Mouse (Mus musculus): ENCODE data around the gene Gtf2i. TPM values are rescaled to one million over a fixed set of nuclear protein-coding genes. Genes with fewer than 3 reads are reported as not detected.
A peak's percentile ranks its signal among the peaks of the same experiment; 100 is the strongest.

Gene Gtf2i
- polyA plus RNA-seq, 1 experiment from 2014 or later, result 108 TPM

DNA sequence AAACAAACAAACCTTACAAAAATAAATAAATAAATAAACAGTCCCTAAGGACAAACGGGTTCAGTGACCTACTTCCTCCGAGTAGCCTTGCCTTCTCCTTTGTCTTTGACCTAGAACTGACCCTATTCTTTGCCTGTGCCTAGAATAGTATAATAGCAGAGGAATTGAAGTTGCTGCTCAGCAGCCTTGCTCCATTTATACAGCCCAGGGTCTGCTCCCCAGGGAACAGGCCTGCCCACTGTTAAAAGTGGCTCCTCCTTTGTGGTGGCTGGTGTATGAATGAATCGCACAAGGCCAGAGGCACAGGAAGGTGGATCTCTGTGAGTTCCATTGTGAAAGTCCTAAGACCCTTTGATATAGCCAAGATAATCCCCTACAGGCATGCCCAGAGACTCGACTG lies 14.8 kb upstream of the Gtf2i start:
- DNase-seq (ENCODE audit: low spot score) (no peak), ATAC-seq (replicated peaks; ENCODE audit: low FRiP score) (no peak)
- H3K4me3 ChIP-seq (ENCODE audit: low read depth, low read length), result no peak overlapping the region
- H3K4me1 ChIP-seq (replicated peaks; ENCODE audit: control insufficient read depth, insufficient read depth, low read length), result peaks cover 18% of the 10 kb centered on the region
- no peak overlapping the region for H3K9ac ChIP-seq (ENCODE audit: low read depth, low read length)
- H3K36me3 ChIP-seq (ENCODE audit: control insufficient read depth, insufficient read depth, low read length), result no peaks in the 10 kb centered on the region
- 76% methylated on average over 4 of the region's 4 CpGs for WGBS
- H3K27me3 ChIP-seq (replicated peaks; ENCODE audit: control insufficient read depth, insufficient read depth, low read length), result no peaks in the 10 kb centered on the region
- no peak overlapping the region for H3K27ac ChIP-seq (ENCODE audit: low read depth, low read length)
- no peak overlapping the region for H3K4me2 ChIP-seq
- H3K9me3 ChIP-seq (ENCODE audit: control insufficient read depth, low read length), result no peaks in the 10 kb centered on the region

DNA sequence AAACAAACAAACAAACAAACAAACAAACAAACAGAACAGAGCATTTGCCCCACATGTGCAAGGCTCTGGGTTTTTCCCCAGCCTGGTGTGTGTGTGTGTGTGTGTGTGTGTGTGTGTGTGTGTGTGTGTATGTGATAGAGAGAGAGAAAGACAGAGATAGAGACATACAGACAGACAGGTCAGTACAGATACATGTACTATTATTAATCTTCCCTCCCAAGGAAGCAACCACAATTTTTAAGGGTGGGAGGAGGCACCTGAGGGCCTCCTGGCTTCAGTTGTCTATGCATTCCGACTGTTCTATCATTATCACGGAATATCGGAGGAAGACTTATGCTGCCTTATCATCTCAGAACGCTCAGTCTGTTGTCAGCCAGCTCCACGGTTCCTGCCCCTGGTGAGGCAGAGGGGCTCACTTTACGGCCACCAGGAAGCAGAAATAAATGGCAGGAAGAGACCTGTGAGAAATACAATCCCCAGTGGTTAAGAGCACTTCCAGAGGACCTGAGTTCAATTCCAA lies 14.0 kb upstream of the Gtf2i start:
- H3K4me1 ChIP-seq (replicated peaks; ENCODE audit: control insufficient read depth, insufficient read depth, low read length), result peaks cover 18% of the 10 kb centered on the region
- H3K27ac ChIP-seq (ENCODE audit: low read depth, low read length), result no peak overlapping the region
- H3K4me2 ChIP-seq, result no peak overlapping the region
- no peaks in the 10 kb centered on the region for H3K9me3 ChIP-seq (ENCODE audit: control insufficient read depth, low read length)
- H3K4me3 ChIP-seq (ENCODE audit: low read depth, low read length), result no peak overlapping the region
- 48% methylated on average over 6 of the region's 6 CpGs for WGBS
- no peaks in the 10 kb centered on the region for H3K27me3 ChIP-seq (replicated peaks; ENCODE audit: control insufficient read depth, insufficient read depth, low read length)
- H3K36me3 ChIP-seq (ENCODE audit: control insufficient read depth, insufficient read depth, low read length), result no peaks in the 10 kb centered on the region
- DNase-seq (ENCODE audit: low spot score) (no peak), ATAC-seq (replicated peaks; ENCODE audit: low FRiP score) (peak; percentile 78)
- H3K9ac ChIP-seq (ENCODE audit: low read depth, low read length), result no peak overlapping the region

DNA sequence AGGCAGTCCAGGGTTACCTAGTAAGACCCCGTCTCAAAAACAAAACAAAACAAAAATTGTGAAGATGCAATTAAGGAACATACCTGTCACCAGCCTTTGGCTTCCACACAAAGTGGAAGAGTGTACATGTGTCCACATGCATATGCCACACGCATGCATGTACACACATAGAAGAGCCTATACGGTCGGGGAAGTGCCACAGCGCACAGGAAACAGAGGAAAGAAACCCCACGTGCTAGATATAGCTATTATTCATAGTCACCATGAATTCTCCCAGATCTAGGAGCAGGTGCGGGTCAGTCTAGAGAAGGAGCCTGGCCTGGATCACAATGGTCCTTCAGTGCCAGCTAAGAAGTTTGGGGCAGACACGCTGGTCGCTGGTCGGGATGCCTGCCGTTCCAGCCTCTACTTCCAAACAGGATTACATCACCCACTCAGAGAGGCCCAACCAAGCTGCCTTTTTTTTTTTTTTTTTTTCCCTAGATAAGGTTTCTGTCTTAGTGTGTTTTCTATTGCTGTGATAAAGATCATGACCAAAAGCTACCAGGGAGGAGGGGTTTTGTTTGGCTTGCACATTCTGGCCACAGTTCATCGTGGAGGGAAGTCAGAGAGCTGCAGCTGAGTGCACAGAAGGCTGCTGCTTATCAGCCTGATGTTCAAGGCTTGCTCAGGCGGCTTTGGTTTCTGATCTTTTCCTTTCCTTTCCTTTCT lies 11.5 kb upstream of the Gtf2i start:
- ATAC-seq (replicated peaks; ENCODE audit: low FRiP score) (peak; percentile 19; the same call in 1 of the 2 replicates), DNase-seq (ENCODE audit: low spot score) (no peak)
- H3K4me3 ChIP-seq (ENCODE audit: low read depth, low read length), result no peak overlapping the region
- no peaks in the 10 kb centered on the region for H3K9me3 ChIP-seq (ENCODE audit: control insufficient read depth, low read length)
- 47% methylated on average over 13 of the region's 13 CpGs for WGBS
- no peak overlapping the region for H3K9ac ChIP-seq (ENCODE audit: low read depth, low read length)
- peak overlapping the region; percentile 32; the same call in 1 of the 2 replicates for H3K27ac ChIP-seq (ENCODE audit: low read depth, low read length)
- peak overlapping the region; percentile 38 for H3K4me2 ChIP-seq
- peaks cover 18% of the 10 kb centered on the region for H3K4me1 ChIP-seq (replicated peaks; ENCODE audit: control insufficient read depth, insufficient read depth, low read length)
- H3K36me3 ChIP-seq (ENCODE audit: control insufficient read depth, insufficient read depth, low read length), result no peaks in the 10 kb centered on the region
- no peaks in the 10 kb centered on the region for H3K27me3 ChIP-seq (replicated peaks; ENCODE audit: control insufficient read depth, insufficient read depth, low read length)

DNA sequence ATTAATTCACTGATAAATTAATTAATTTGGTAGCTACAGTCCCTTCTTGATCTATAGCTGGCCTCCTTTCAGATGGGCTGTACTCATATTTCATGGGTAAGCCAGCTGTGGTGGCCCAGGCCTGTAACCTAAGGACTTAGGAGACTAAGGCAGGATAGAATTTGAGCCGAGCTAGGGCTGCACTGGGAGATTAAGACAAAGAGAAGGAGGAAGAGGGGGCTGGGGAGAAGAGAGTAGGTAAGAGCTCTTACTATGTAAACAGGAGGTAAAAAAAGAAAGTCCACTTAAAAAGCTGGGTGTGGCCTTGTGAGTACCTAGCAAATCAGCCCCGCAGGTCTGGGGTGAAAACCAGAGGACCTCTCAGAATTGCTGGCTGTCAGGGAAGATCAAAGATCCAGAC lies 9.3 kb upstream of the Gtf2i start:
- ATAC-seq (replicated peaks; ENCODE audit: low FRiP score) (no peak), DNase-seq (ENCODE audit: low spot score) (no peak)
- Histone ChIP-seq H3K4me2 (no peak overlapping the region), H3K36me3 (ENCODE audit: control insufficient read depth, insufficient read depth, low read length) (no peaks in the 10 kb centered on the region), H3K9me3 (ENCODE audit: control insufficient read depth, low read length) (no peaks in the 10 kb centered on the region), H3K4me1 (replicated peaks; ENCODE audit: control insufficient read depth, insufficient read depth, low read length) (peaks cover 13% of the 10 kb centered on the region), H3K27ac (ENCODE audit: low read depth, low read length) (no peak overlapping the region), H3K9ac (ENCODE audit: low read depth, low read length) (no peak overlapping the region), H3K27me3 (replicated peaks; ENCODE audit: control insufficient read depth, insufficient read depth, low read length) (no peaks in the 10 kb centered on the region), H3K4me3 (ENCODE audit: low read depth, low read length) (no peak overlapping the region)
- 26% methylated on average over 2 of the region's 2 CpGs for WGBS

DNA sequence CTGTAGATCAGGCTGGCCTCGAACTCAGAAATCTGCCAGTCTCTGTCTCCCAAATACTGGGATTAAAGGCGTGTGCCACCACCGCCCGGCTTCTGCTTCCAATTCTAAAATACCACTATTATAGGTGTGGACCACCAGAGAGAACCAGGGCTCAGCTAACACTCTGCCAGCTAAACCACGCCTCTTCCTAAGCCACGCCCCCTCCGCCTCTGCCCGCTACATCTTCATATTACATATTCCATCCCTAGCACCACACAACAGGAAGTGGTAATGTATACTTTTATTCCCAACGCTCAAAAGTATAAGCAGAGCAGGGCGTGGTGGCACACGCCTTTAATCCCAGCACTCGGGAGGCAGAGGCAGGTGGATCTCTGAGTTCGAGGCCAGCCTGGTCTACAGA lies 8.8 kb upstream of the Gtf2i start:
- Histone ChIP-seq H3K9me3 (ENCODE audit: control insufficient read depth, low read length) (no peaks in the 10 kb centered on the region), H3K36me3 (ENCODE audit: control insufficient read depth, insufficient read depth, low read length) (no peaks in the 10 kb centered on the region), H3K4me3 (ENCODE audit: low read depth, low read length) (no peak overlapping the region), H3K4me1 (replicated peaks; ENCODE audit: control insufficient read depth, insufficient read depth, low read length) (peaks cover 11% of the 10 kb centered on the region), H3K4me2 (no peak overlapping the region), H3K9ac (ENCODE audit: low read depth, low read length) (no peak overlapping the region), H3K27ac (ENCODE audit: low read depth, low read length) (no peak overlapping the region), H3K27me3 (replicated peaks; ENCODE audit: control insufficient read depth, insufficient read depth, low read length) (no peaks in the 10 kb centered on the region)
- DNase-seq (ENCODE audit: low spot score), result no peak
- ATAC-seq (replicated peaks; ENCODE audit: low FRiP score), result no peak
- 75% methylated on average over 13 of the region's 13 CpGs for WGBS

DNA sequence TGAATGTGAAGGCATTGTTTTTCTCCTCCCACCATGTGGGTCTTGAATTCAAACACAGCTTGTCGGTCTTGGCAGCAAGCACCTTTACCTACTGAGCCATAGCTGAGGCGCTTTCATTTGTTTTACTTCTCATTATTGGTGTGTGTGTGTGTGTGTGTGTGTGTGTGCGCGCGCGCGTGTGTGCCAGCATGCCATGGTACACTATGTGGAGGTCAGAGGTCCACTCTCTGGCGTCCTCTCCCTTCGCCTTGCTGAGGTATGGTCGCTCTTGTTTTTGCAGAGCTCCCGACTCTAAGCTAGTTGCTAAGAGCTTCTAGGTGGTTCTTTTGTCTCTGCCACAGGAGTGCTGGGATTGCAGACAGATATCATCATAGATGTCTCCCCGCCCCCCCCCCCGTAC lies 7.8 kb upstream of the Gtf2i start:
- no peaks in the 10 kb centered on the region for H3K9me3 ChIP-seq (ENCODE audit: control insufficient read depth, low read length)

DNA sequence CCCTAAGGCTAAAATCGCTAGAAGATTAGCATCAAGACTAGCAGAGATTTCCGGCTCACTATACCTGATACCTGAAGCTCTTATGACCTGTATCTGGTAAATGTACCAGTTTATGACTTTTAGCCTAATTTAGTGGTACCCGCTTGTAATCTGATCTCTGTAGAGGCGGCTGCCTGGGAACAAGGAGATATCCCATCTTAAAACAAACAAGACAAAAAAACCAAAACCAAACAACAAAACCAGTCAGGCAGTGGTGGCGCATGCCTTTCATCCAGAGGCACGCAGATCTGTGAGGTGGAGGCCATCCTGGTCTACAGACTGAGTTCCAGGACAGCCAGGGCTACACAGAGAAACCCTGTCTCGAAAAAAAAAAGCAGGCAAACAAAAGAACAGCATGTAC lies 7.1 kb upstream of the Gtf2i start:
- ATAC-seq (replicated peaks; ENCODE audit: low FRiP score) (no peak), DNase-seq (ENCODE audit: low spot score) (no peak)
- Histone ChIP-seq H3K9ac (ENCODE audit: low read depth, low read length) (no peak overlapping the region), H3K4me3 (ENCODE audit: low read depth, low read length) (no peak overlapping the region), H3K4me2 (no peak overlapping the region), H3K9me3 (ENCODE audit: control insufficient read depth, low read length) (no peaks in the 10 kb centered on the region), H3K4me1 (replicated peaks; ENCODE audit: control insufficient read depth, insufficient read depth, low read length) (peaks cover 10% of the 10 kb centered on the region), H3K27me3 (replicated peaks; ENCODE audit: control insufficient read depth, insufficient read depth, low read length) (no peaks in the 10 kb centered on the region), H3K36me3 (ENCODE audit: control insufficient read depth, insufficient read depth, low read length) (no peaks in the 10 kb centered on the region), H3K27ac (ENCODE audit: low read depth, low read length) (no peak overlapping the region)
- WGBS, result 67% methylated on average over 7 of the region's 7 CpGs

More for the DNA sequence above, 7.8 kb upstream of the Gtf2i start:
- DNase-seq (ENCODE audit: low spot score), result no peak
- no peak overlapping the region for H3K9ac ChIP-seq (ENCODE audit: low read depth, low read length)
- H3K27ac ChIP-seq (ENCODE audit: low read depth, low read length), result no peak overlapping the region
- H3K27me3 ChIP-seq (replicated peaks; ENCODE audit: control insufficient read depth, insufficient read depth, low read length), result no peaks in the 10 kb centered on the region
- 83% methylated on average over 13 of the region's 13 CpGs for WGBS
- peaks cover 11% of the 10 kb centered on the region for H3K4me1 ChIP-seq (replicated peaks; ENCODE audit: control insufficient read depth, insufficient read depth, low read length)
- no peak for ATAC-seq (replicated peaks; ENCODE audit: low FRiP score)
- no peaks in the 10 kb centered on the region for H3K36me3 ChIP-seq (ENCODE audit: control insufficient read depth, insufficient read depth, low read length)
- H3K4me2 ChIP-seq, result no peak overlapping the region
- H3K4me3 ChIP-seq (ENCODE audit: low read depth, low read length), result no peak overlapping the region

DNA sequence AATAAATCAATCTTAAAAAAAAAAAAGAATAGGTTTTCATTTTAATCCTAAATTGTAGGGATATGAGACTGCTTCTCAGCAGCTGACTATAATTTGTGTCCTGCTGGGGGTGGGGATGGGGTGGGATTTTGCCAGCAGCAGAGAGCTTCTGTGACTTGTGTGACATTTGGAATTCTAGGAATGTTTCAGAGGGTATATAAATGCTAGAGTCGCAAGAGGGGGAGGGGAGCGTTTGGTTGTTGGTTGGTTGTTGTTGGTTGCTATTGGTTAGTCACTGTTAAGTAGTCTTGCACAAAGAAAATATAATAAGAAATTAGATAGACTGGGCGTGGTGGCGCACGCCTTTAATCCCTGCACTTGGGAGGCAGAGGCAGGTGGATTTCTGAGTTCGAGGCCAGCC lies 4.3 kb upstream of the Gtf2i start:
- WGBS, result 83% methylated on average over 6 of the region's 6 CpGs
- no peak for DNase-seq (ENCODE audit: low spot score)

DNA sequence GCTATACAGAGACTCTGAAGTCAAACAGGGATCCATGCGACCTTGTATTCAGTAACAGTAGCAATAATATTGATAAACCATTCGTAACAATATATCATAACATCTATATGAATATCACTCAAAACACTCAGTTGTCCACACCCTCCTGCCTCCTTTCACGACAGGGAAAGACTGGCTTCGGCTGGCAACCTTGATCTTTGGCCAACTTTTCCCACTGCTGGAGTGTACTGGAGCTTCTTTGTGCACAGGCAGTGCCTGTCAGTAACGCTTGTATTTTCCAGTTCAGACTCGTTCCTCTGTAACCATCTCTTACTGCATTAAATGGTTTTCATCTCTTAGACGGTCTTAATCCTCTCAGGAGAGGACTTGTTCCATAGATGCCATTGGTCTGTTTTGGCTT lies 2.2 kb upstream of the Gtf2i start:
- Histone ChIP-seq H3K9ac (ENCODE audit: low read depth, low read length) (no peak overlapping the region), H3K36me3 (ENCODE audit: control insufficient read depth, insufficient read depth, low read length) (no peaks in the 10 kb centered on the region), H3K4me2 (no peak overlapping the region), H3K4me3 (ENCODE audit: low read depth, low read length) (no peak overlapping the region), H3K27ac (ENCODE audit: low read depth, low read length) (no peak overlapping the region), H3K9me3 (ENCODE audit: control insufficient read depth, low read length) (no peaks in the 10 kb centered on the region), H3K27me3 (replicated peaks; ENCODE audit: control insufficient read depth, insufficient read depth, low read length) (no peaks in the 10 kb centered on the region), H3K4me1 (replicated peaks; ENCODE audit: control insufficient read depth, insufficient read depth, low read length) (peaks cover 8% of the 10 kb centered on the region)
- no peak for ATAC-seq (replicated peaks; ENCODE audit: low FRiP score)
- no peak for DNase-seq (ENCODE audit: low spot score)
- 71% methylated on average over 7 of the region's 7 CpGs for WGBS

More for the DNA sequence above, 4.3 kb upstream of the Gtf2i start:
- Histone ChIP-seq H3K9ac (ENCODE audit: low read depth, low read length) (no peak overlapping the region), H3K27ac (ENCODE audit: low read depth, low read length) (no peak overlapping the region), H3K36me3 (ENCODE audit: control insufficient read depth, insufficient read depth, low read length) (no peaks in the 10 kb centered on the region), H3K4me2 (no peak overlapping the region), H3K4me3 (ENCODE audit: low read depth, low read length) (no peak overlapping the region), H3K9me3 (ENCODE audit: control insufficient read depth, low read length) (no peaks in the 10 kb centered on the region), H3K27me3 (replicated peaks; ENCODE audit: control insufficient read depth, insufficient read depth, low read length) (no peaks in the 10 kb centered on the region), H3K4me1 (replicated peaks; ENCODE audit: control insufficient read depth, insufficient read depth, low read length) (no peaks in the 10 kb centered on the region)
- ATAC-seq (replicated peaks; ENCODE audit: low FRiP score), result no peak

All from liver, embryonic 11.5 days (tissue).